Mouse (Mus musculus) retina, adult 2 months (tissue): ENCODE results near the gene Olfr1247.
"Not testable (repeated sequence)": the region's sequence is repeated elsewhere in the genome, so short reads cannot be mapped to it uniquely, and the experiment has no call there.

Source experiments
- DNase-seq: peaks from one replicate; pipeline ENCODE4 v3.0.0-alpha.2; 2012; ENCODE audit warnings: low read depth, low spot score

Gene Olfr1247

GRCm38 (mm10) chr2:89614030-89614429 is at the start of gene Olfr1247:
Gene Olfr1247 (minus strand): TSS chr2:89614130.
- DNase-seq: no peak

- DNase-seq: no peak
Measured at GRCm38 (mm10) chr2:89661367-89661766, 47.4 kb upstream of the Olfr1247 start, which contains the start of gene Olfr1250. Gene Olfr1250 (minus strand): TSS chr2:89661467.

- DNase-seq: no peak
Measured at GRCm38 (mm10) chr2:89634883-89635282, 21.0 kb upstream of the Olfr1247 start, which contains the start of gene Olfr1249. Gene Olfr1249 (minus strand): TSS chr2:89634983.

GRCm38 (mm10) chr2:89618145-89618544 is 4.2 kb upstream of the Olfr1247 start, which contains the start of gene Olfr1248:
Gene Olfr1248 (minus strand): TSS chr2:89618245.
- DNase-seq: not testable (repeated sequence)

GRCm38 (mm10) chr2:89593057-89593456 is 20.9 kb downstream of the Olfr1247 start, which contains the start of gene Olfr1246:
Gene Olfr1246 (minus strand): TSS chr2:89593157.
- no peak for DNase-seq

GRCm38 (mm10) chr2:89578347-89578746 is 35.6 kb downstream of the Olfr1247 start, which contains the start of gene Olfr1245:
Gene Olfr1245 (minus strand): TSS chr2:89578447.
- no peak for DNase-seq

- not testable (repeated sequence) for DNase-seq
Measured at GRCm38 (mm10) chr2:89562706-89563105, 51.2 kb downstream of the Olfr1247 start.
